Mouse (Mus musculus) mouse trophoblast stem cell (cell line): Measurements from ENCODE around the gene Ubr7.

Source experiments
- in situ Hi-C, 2 experiments: fragments of 300-500 bp; cut with MseI, MboI; formaldehyde crosslinking; loops; 2 replicates in 1 of 2; 3 replicates in 1 of 2; pipeline ENCODE4 v1.15.1; 2025

The Ubr7 gene

GRCm38 (mm10) chr12:102799528-102799927 is 41.8 kb downstream of the Ubr7 start:
- in situ Hi-C loops: loop anchor here (25.0 kb wide), 1 partner anchor 263 kb away; no protein-coding TSS in a partner anchor

DNA sequence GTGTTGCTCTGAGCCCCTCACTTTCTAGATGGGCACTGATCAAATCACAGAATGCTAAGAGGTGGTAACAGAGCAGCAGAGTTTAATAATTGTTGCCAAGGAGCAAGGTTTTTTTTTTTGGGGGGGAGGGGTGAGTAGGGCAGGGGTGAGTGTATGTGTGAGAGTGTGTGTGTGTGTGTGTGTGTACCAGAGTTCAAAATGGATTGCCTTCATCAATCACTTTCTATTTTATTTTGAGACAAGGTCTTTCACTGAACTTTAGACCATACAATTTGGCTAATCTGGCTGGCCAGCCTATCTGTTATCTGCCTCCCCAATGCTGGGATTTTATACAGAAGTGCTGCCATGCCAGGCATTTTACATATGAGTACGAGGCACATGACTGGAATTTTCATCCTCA is 57.1 kb downstream of the Ubr7 start:
- in situ Hi-C loops: no loop called here

- in situ Hi-C loops: no loop called here
Observed at GRCm38 (mm10) chr12:102826399-102826798, 68.6 kb downstream of the Ubr7 start.

GRCm38 (mm10) chr12:102827119-102827518 is 69.4 kb downstream of the Ubr7 start:
- in situ Hi-C loops: no loop called here
